Mouse (Mus musculus) bone marrow, adult 2 months (tissue): ENCODE results near the gene Traf3ip3.

Experiments
- CTCF ChIP-seq: fragments of 200-500 bp; IDR thresholded peaks from 2 replicates; pipeline ENCODE4 v1.5.1; 2011; ENCODE audit warnings: low read length, control low read depth; ENCODE audit not compliant: control insufficient read depth, insufficient read depth
- POLR2A ChIP-seq: fragments of 200-500 bp; IDR thresholded peaks from 2 replicates; pipeline ENCODE4 v1.6.1; 2011; ENCODE audit warnings: low read depth, mild to moderate bottlenecking, control low read depth, low read length, borderline replicate concordance; ENCODE audit not compliant: control insufficient read depth

DNA sequence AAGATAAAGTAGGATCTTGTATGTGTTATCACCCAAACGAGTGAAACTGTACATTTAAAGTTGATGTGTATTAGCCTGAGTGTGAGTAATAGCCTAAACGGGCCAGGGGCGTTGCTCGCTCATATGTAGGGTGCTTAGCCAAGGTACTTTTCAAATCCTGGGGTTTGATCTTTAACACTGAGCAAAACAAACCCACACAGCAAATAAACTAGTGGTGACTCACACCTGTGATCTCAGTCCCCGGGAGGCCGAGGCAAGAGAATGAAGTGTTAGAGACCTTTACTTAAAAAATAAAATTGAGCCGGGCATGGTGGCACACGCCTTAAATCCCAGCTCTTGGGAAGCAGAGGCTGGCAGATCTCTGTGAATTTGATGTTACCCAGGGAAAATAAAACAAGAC, 70.7 kb downstream of the Traf3ip3 start:
- TF ChIP-seq CTCF (no peak), POLR2A (no peak)
